Mouse (Mus musculus) MEL (cell line): ENCODE data around the gene Ccdc3. TPM values are rescaled to one million over a fixed set of nuclear protein-coding genes. Genes with fewer than 3 reads are reported as not detected.

Experiments
- DNase-seq: peaks from one replicate; pipeline ENCODE4 v3.0.0; 2011; ENCODE audit warnings: low read depth, low spot score
- H3K27ac ChIP-seq: 2 replicates; pipeline ENCODE4 v1.5.1; 2012; ENCODE audit warnings: low read depth, mild to moderate bottlenecking, control low read depth, low read length, moderate library complexity; ENCODE audit not compliant: control insufficient read depth
- H3K27me3 ChIP-seq, 2 experiments: fragments of 150-350 bp in 1 of 2; sonication (generic) in 1 of 2; 2 replicates each; pipeline ENCODE4 v1.6.1; 2012; ENCODE audit warnings: low read length in 2 of 2, mild to moderate bottlenecking in 2 of 2, improper control_type of control experiment in 1 of 2, moderate library complexity in 1 of 2; ENCODE audit not compliant: insufficient read depth in 2 of 2, control insufficient read depth in 1 of 2
- H3K36me3 ChIP-seq, 2 experiments: 2 replicates each; pipeline ENCODE4 v1.6.1; 2012 to 2014; ENCODE audit warnings: low read length in 2 of 2, improper control_type of control experiment in 1 of 2, inconsistent platforms in 1 of 2, mild to moderate bottlenecking in 1 of 2; ENCODE audit not compliant: insufficient read depth in 2 of 2, control insufficient read depth in 1 of 2
- H3K4me1 ChIP-seq, 2 experiments: fragments of 150-350 bp in 1 of 2; sonication (generic) in 1 of 2; 2 replicates each; pipeline ENCODE4 v1.6.1; 2012; ENCODE audit warnings: low read length in 2 of 2, improper control_type of control experiment in 1 of 2, mild to moderate bottlenecking in 1 of 2; ENCODE audit not compliant: insufficient read depth in 2 of 2, control insufficient read depth in 1 of 2
- H3K4me3 ChIP-seq, 2 experiments: fragments of 150-350 bp in 1 of 2; sonication (generic) in 1 of 2; 2 replicates each; pipeline ENCODE4 v1.5.1; 2012; ENCODE audit warnings: low read depth in 2 of 2, low read length in 2 of 2, mild to moderate bottlenecking in 2 of 2, moderate library complexity in 2 of 2, control low read depth in 1 of 2, improper control_type of control experiment in 1 of 2; ENCODE audit not compliant: control insufficient read depth in 1 of 2, insufficient read depth in 1 of 2
- H3K79me2 ChIP-seq: 2 replicates; pipeline ENCODE4 v1.6.1; 2012; ENCODE audit warnings: mild to moderate bottlenecking, low read length, moderate library complexity; ENCODE audit not compliant: control insufficient read depth, poor library complexity, insufficient read depth
- H3K9ac ChIP-seq: 2 replicates; pipeline ENCODE4 v1.6.1; 2012; ENCODE audit warnings: low read depth, mild to moderate bottlenecking, control low read depth, low read length, moderate library complexity; ENCODE audit not compliant: control insufficient read depth, poor library complexity, severe bottlenecking
- H3K9me3 ChIP-seq: fragments of 150-350 bp; sonication (generic); replicated peaks from 2 replicates; pipeline ENCODE4 v1.6.1; 2012; ENCODE audit warnings: mild to moderate bottlenecking, low read length, improper control_type of control experiment, moderate library complexity; ENCODE audit not compliant: insufficient read depth
- CHD1 ChIP-seq: IDR thresholded peaks from 2 replicates; pipeline ENCODE4 v1.6.1; 2012; ENCODE audit warnings: low read depth, mild to moderate bottlenecking, inconsistent platforms, low read length, improper control_type of control experiment
- CHD2 ChIP-seq: IDR thresholded peaks from 2 replicates; pipeline ENCODE4 v1.6.1; 2011; ENCODE audit warnings: low read length, improper control_type of control experiment
- CTCF ChIP-seq, 3 experiments: IDR thresholded peaks in 2 of 3; conservative IDR thresholded peaks in 1 of 3; 2 replicates each; pipeline ENCODE4 v1.5.1; 2011 to 2012; ENCODE audit warnings: low read length in 3 of 3, low read depth in 2 of 3, mild to moderate bottlenecking in 2 of 3, improper control_type of control experiment in 1 of 3, inconsistent platforms in 1 of 3, mixed read lengths in 1 of 3, moderate library complexity in 1 of 3; ENCODE audit not compliant: control insufficient read depth in 1 of 3, insufficient read depth in 1 of 3, poor library complexity in 1 of 3, severe bottlenecking in 1 of 3
- ETS1 ChIP-seq: IDR thresholded peaks from 2 replicates; pipeline ENCODE4 v1.6.1; 2012; ENCODE audit warnings: low read depth, mild to moderate bottlenecking, inconsistent platforms, low read length, improper control_type of control experiment, moderate library complexity
- GATA1 ChIP-seq: IDR thresholded peaks from 2 replicates; pipeline ENCODE4 v1.6.1; 2011; ENCODE audit warnings: low read depth, low read length, improper control_type of control experiment
- JUND ChIP-seq: IDR thresholded peaks from 2 replicates; pipeline ENCODE4 v1.6.1; 2011; ENCODE audit warnings: low read depth, mild to moderate bottlenecking, improper control_type of control experiment, low read length
- KAT2A ChIP-seq: conservative IDR thresholded peaks from 2 replicates; pipeline ENCODE4 v1.6.1; 2012; ENCODE audit warnings: low read depth, low read length, improper control_type of control experiment, inconsistent platforms
- MAX ChIP-seq: IDR thresholded peaks from 2 replicates; pipeline ENCODE4 v1.6.1; 2011; ENCODE audit warnings: low read length, improper control_type of control experiment
- MAZ ChIP-seq: IDR thresholded peaks from 2 replicates; pipeline ENCODE4 v1.6.1; 2012; ENCODE audit warnings: low read depth, mild to moderate bottlenecking, inconsistent platforms, low read length, improper control_type of control experiment
- MXI1 ChIP-seq: IDR thresholded peaks from 2 replicates; pipeline ENCODE4 v1.6.1; 2011; ENCODE audit warnings: mild to moderate bottlenecking, low read depth, low read length, improper control_type of control experiment
- MYB ChIP-seq: IDR thresholded peaks from 2 replicates; pipeline ENCODE4 v1.6.1; 2011; ENCODE audit warnings: mild to moderate bottlenecking, low read depth, low read length, improper control_type of control experiment
- MYC ChIP-seq: IDR thresholded peaks from 2 replicates; pipeline ENCODE4 v1.6.1; 2011; ENCODE audit warnings: low read depth, mild to moderate bottlenecking, low read length, improper control_type of control experiment, moderate library complexity
- NRF1 ChIP-seq: IDR thresholded peaks from 2 replicates; pipeline ENCODE4 v1.6.1; 2014; ENCODE audit warnings: low read depth, mild to moderate bottlenecking, inconsistent platforms, low read length, improper control_type of control experiment, moderate library complexity; ENCODE audit not compliant: poor library complexity, insufficient read depth, severe bottlenecking
- POLR2A ChIP-seq, 2 experiments: IDR thresholded peaks; 2 replicates each; pipeline ENCODE4 v1.6.1; 2011 to 2012; ENCODE audit warnings: low read length in 2 of 2, mild to moderate bottlenecking in 2 of 2, control low read depth in 1 of 2, improper control_type of control experiment in 1 of 2, low read depth in 1 of 2, moderate library complexity in 1 of 2; ENCODE audit not compliant: control insufficient read depth in 1 of 2, insufficient read depth in 1 of 2, poor library complexity in 1 of 2
- RAD21 ChIP-seq: IDR thresholded peaks from 2 replicates; pipeline ENCODE4 v1.6.1; 2011; ENCODE audit warnings: mild to moderate bottlenecking, low read depth, low read length, improper control_type of control experiment
- SIN3A ChIP-seq: IDR thresholded peaks from 2 replicates; pipeline ENCODE4 v1.6.1; 2012; ENCODE audit warnings: low read length, improper control_type of control experiment, inconsistent platforms
- SMC3 ChIP-seq: IDR thresholded peaks from 2 replicates; pipeline ENCODE4 v1.6.1; 2011; ENCODE audit warnings: low read depth, low read length, improper control_type of control experiment
- TAL1 ChIP-seq: IDR thresholded peaks from 2 replicates; pipeline ENCODE4 v1.6.1; 2012; ENCODE audit warnings: mild to moderate bottlenecking, inconsistent platforms, low read length, moderate library complexity, mixed read lengths
- USF2 ChIP-seq, 2 experiments: IDR thresholded peaks; 2 replicates each; pipeline ENCODE4 v1.6.1; 2011 to 2012; ENCODE audit warnings: improper control_type of control experiment in 2 of 2, low read length in 2 of 2, borderline replicate concordance in 1 of 2, inconsistent platforms in 1 of 2, low read depth in 1 of 2, mild to moderate bottlenecking in 1 of 2; ENCODE audit not compliant: insufficient read depth in 1 of 2
- polyA plus RNA-seq, 2 experiments: library from polyadenylated mRNA; stranded (reverse) in 1 of 2; unstranded in 1 of 2; fragments of >175 nt in 1 of 2; fragments of >200 nt in 1 of 2; gene quantifications; 2 replicates each; pipeline versions ENCODE4 v1.2.1 to v1.2.4; 2012; ENCODE audit warnings: low replicate concordance in 2 of 2, low read depth in 1 of 2; ENCODE audit not compliant: insufficient read length in 2 of 2, insufficient read depth in 1 of 2, missing spikeins in 1 of 2
- total RNA-seq: library from RNA; depleted of rRNA; stranded (reverse); fragments of 300-350 nt; gene quantifications from 2 replicates; pipeline ENCODE4 v1.2.3, GENCODE M21; 2012

The Ccdc3 gene
- total and polyA plus RNA-seq, 3 experiments: not detected

DNA sequence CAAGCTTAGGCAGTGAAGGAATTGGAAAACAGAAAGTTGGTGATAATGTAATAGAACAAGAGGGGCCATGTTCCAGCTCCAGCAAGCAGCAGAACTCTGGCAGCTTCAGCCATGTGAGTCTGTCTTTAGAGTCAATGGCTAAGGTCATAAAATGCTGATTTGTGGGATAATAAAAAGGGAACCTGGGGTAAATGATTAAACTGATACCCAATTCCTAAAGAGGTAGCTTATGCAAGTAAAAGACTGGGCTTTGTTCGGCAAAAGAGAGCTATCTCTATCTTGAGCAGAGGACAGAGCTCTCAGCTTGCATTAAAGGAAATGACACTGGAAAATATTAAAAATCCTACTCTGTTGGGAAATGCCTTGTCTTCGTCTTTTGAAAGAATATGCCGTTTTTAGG, 120.7 kb downstream of the Ccdc3 start:
- Histone ChIP-seq H3K79me2 (no peaks in the 10 kb centered on the region), H3K27ac (no peak overlapping the region), H3K27me3 (no peaks in the 10 kb centered on the region; a peak in 1 of 4 replicates), H3K9me3 (no peaks in the 10 kb centered on the region), H3K9ac (no peak overlapping the region), H3K36me3 (no peaks in the 10 kb centered on the region), H3K4me3 (no peak overlapping the region), H3K4me1 (no peaks in the 10 kb centered on the region)
- DNase-seq: no peak
- no peak for TF ChIP-seq MYC
- no peak for TF ChIP-seq CHD1
- no peak for TF ChIP-seq MAZ
- TF ChIP-seq USF2 (IDR thresholded peaks at IDR 0.05; ENCODE audit: borderline replicate concordance in 1 of 2, insufficient read depth in 1 of 2, low read depth in 1 of 2, low read length in 2 of 2): no peak
- TF ChIP-seq GATA1: no peak
- no peak for TF ChIP-seq JUND
- TF ChIP-seq ETS1: no peak
- no peak for TF ChIP-seq CHD2
- TF ChIP-seq RAD21: no peak
- no peak for TF ChIP-seq SMC3
- no peak for TF ChIP-seq NRF1
- no peak for TF ChIP-seq MAX

DNA sequence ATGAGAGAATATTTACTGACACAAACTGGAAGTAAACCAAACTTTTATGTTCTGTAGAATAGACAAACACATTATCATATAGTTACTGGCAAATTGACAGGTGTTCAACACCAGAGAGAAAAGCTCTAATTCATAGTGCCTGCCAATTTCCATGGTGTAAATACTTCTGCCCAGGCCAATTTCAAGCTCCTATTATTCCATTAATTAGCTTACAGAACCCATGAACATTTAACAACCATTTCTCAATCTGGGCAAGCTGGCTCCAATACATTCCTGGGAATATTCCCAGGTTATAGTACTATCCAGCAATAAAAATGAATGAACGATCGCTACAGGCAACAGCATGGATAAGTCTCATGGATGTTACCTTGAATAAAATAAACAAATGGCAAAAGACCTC, 124.7 kb downstream of the Ccdc3 start:
- Histone ChIP-seq H3K4me3 (no peak overlapping the region), H3K4me1 (no peaks in the 10 kb centered on the region), H3K9me3 (no peaks in the 10 kb centered on the region), H3K36me3 (no peaks in the 10 kb centered on the region), H3K27ac (no peak overlapping the region), H3K27me3 (peaks cover 1 to 4% of the 10 kb centered on the region in 2 experiments; a peak in 2 of 4 replicates), H3K79me2 (no peaks in the 10 kb centered on the region), H3K9ac (no peak overlapping the region)
- DNase-seq: no peak
- TF ChIP-seq MYB (no peak), RAD21 (no peak), CTCF (IDR thresholded peaks at IDR 0.05 in 2 of 3, conservative IDR thresholded peaks at IDR 0.05 in 1 of 3; ENCODE audit: control insufficient read depth in 1 of 3, insufficient read depth in 1 of 3, low read depth in 2 of 3, low read length in 3 of 3, poor library complexity in 1 of 3, severe bottlenecking in 1 of 3) (no peak), TAL1 (no peak), MXI1 (no peak), POLR2A (IDR thresholded peaks at IDR 0.05; ENCODE audit: control insufficient read depth in 1 of 2, insufficient read depth in 1 of 2, low read depth in 1 of 2, low read length in 2 of 2, poor library complexity in 1 of 2) (no peak), SIN3A (no peak), KAT2A (no peak), MAZ (no peak)
